Mouse (Mus musculus) spleen, postnatal 10 days (tissue): ENCODE measurements around the gene Ttc21a.
A peak's percentile ranks its signal among the peaks of the same experiment; 100 is the strongest.

ENCODE experiments used
- DNase-seq, 2 experiments: peaks; one replicate each; pipeline ENCODE4 v3.0.0; 2021 to 2022; ENCODE audit warnings: low spot score in 2 of 2

Ttc21a gene

DNA sequence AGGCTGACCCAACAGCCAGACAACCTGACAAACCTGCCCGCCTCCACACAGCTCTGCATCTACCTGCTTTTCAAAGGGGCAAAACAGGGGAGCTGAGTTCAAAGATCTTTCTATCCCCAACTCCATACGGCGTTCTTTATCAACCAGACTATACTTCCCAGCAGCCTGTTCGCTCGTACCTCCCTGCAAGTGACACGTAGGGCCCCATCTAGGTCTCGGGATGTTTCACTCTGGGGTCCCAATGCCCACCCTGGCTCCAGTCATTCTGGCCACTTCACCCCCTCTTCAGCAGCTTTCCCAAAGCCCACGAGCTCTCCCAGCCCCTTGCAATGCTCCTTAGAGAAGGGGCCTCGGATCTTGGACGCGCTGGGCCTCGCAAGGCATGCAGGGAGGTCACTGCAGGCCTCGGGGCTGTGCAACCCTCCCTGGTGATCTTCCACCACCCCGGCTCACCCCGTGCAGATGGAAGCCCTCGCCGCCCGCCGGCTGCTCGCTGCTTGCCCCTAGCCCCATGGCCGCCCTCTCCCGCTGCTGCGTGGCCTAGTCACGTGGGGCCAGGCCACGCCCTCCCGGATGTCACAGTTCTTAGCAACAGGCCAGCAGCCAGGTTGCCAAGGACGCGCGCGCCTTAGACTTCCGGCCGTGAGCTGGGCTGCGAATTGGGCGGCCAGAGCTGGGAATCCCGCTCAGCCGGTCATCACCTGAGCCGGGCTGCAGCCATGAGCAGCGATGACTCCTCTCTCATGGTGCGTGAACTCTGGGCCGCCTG, at the start of gene Ttc21a, which contains the start of gene Gorasp1:
Ttc21a (plus strand) TSS at position 602 of the 769 bp plus-strand sequence.
Gorasp1 (minus strand) TSS at position 561 of the 769 bp plus-strand sequence.
- peak; percentile 74 to 94 for DNase-seq

DNA sequence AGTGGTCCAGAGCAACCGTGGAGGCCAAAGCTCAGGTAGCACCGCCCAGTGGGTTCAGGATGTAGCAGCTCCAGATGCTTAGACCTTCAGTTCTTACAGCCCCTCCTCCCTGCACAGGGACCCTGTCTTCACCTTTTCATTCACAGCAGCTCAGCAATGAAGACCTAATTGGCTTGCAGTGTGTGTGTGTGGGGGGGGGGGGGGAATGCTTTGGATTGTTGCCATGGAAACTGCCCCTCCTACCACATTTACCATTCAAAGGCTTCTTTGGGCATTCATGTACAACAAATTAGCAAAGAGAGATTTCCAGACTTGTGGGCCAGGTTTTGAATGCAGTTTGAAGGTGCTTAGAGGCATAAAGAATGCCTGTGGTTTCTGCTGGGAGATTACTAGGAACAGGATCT, 48.6 kb upstream of the Ttc21a start:
- peak in 1 of 2 experiments; percentile 9 for DNase-seq

DNA sequence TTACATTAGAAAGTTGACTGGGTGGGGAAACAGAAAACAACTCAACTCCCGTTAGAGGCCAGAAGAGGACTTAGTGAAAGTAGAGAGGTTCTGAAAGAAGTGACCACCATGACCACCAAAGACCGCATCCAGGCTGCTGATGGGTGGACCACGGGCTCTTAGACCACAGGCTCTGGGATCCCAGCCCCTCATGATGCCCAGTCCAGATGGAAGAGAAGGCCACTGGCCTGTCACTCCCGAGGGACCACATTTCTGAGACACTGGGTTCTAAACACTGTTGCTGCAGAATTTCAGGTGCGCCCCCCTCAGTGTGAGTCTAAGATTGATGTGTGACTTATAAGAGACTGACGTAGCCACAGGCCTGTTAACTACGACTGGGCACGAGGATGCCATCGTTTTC, 48.0 kb upstream of the Ttc21a start:
- peak in 1 of 2 experiments; percentile 8 for DNase-seq

DNA sequence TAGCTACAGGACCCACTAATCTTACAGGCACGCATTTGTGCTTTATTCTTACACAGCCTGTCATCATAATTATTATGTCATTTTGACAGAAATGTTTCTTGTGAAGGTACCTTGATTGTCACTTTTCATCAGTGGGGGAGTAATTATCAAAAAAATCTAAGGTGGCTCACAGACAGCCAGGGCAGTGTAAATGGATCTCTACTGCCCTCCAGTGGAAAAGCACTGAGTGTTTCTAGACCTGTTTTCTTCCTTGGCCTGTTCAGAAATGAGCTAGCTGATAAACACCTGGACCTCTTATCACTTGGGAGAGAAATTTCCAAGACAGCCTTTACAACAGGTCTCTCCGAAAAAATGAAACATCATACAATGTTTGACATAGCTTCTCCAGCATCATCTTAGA, 46.7 kb upstream of the Ttc21a start:
- peak in 1 of 2 experiments; percentile 30 for DNase-seq

DNA sequence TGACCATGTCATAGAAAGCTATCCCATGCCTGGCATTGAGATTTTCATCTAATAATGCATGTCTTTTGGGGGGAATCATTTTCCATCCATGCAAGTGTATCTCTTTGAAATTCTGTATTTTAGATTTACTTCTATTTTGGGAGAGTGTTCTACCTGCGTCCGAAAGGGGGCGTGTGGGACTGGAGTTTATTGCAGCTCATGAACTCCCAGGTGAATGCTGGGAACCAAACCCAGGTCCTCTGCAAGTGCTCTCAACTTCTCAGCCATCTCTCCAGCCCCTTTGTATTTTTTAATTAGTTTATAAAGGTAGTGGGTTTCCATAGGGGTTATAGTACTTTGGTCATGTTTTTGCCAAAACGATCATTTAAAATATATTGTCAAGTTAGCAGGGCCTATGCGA, 43.5 kb upstream of the Ttc21a start:
- DNase-seq = no peak

DNA sequence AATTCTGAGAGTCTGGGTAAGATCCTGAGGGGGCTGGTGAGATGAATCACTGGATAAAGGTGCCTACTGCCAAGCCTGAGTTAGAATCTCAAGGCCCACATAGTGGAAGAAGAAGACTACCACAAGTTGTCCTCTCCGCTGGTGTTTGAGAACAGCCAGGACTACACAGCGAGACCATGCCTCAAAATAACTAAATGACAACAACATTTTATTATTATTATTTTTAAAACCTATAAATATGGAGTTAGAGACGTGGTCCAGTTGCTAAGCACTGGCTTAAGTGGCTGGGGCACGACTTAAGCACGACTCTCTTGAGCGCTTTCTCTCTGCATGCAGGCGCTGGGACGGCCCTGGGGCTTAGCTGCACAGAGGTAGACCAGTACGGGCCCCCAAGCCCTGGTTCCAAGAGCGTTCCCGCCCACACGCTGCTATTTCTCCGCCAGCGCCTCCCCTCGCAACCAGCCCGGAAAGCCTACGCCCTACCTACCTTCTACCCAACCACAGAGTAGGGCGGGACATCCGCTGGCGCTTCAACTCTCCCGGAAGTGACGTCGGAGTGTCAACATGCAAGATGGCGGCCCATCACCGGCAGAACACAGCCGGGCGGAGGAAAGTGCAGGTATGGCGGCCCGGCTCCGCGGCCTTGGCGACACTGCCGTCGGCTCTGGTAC, 42.9 kb upstream of the Ttc21a start, which contains the start of gene Wdr48:
Wdr48 (plus strand) TSS at position 540 of the 671 bp plus-strand sequence.
- DNase-seq = peak; percentile 93 to 98

DNA sequence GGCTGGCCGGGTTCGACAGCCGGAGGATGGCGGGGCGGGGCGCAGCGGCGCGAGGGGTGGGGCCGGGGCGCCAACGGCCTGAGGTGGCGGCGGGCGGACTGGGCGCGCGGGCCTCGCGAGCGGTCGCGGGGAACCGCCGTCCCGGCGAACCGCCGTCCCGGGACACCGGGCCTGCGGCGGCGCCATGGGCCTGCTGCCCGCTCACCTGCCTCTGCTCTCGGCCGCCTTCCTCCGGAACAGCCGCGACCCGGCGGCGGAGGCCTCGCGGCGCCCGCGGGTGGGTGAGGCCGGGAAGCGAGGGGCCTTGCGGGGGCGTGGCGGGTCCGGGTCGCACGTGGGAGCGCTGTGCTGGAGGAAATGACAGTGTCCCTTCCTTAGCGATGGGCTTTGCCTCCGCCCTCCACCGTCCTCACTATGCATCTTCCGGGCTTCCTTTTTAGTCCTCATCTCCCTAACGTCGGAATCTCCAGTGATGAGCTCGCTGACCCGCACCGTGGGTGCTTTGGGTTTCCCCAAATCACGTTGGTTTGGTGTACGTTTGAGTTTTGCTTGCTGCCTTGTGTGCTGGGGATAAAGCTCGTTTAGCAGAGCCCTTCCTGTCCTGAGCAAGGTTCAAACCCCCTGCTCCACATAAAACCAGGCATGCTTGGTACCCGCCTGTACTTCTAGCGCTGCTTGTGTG, 42.2 kb upstream of the Ttc21a start:
- DNase-seq = peak in 1 of 2 experiments; percentile 65

DNA sequence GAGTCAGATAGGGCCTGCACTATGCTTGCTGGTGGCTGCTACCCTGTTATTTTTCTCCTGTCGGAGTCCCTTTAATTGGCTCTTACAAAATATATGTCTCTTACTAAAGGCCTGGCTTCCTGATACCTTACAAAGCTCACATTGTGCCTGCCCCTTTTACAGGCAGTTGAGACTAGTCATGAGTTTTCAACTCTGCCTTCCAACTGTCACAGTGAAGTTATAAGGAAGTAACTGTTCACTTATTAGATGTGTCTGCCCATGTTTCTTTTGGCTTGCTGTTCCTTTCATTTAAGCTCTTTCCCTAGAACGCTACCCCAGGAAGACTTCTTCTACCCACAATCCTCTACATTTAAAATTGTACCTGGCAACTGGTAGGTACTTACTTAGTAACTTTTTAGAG, 38.0 kb upstream of the Ttc21a start:
- no peak for DNase-seq

DNA sequence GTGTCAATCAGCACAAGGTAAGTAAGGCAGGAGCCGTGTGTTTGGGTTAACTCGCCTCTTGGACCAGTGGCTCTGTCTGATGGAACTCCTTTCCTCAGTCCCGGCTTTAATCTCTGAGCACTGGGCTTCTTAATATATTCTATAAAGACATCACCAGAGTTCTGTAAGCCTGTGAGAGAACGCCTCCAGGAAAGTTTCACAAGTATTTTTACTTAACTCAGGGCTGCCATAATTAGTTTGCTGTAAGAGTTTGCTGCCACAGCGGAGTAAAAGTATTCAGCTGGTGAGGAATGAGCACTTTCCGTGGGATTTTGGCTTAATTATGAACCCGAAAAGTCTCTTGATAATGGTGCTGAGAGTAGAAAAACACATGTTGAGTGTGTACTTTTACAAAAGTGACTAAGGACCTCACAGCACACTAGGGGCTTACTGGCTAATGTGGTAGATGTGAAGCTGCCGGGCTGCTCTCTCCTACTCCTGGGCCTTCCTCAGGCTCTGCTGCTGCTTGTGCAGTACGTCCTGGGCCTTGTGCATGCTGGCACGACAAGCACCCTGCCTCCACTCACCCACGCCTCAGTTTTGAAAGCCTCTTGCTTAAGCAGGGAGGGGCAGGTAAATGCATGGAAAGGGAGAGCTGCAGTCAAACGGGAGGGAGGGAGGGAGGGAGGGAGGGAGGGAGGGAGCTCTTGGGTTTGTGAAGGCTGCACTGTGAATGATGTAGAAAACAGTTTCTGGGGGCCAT, 34.8 kb upstream of the Ttc21a start:
- DNase-seq = no peak

DNA sequence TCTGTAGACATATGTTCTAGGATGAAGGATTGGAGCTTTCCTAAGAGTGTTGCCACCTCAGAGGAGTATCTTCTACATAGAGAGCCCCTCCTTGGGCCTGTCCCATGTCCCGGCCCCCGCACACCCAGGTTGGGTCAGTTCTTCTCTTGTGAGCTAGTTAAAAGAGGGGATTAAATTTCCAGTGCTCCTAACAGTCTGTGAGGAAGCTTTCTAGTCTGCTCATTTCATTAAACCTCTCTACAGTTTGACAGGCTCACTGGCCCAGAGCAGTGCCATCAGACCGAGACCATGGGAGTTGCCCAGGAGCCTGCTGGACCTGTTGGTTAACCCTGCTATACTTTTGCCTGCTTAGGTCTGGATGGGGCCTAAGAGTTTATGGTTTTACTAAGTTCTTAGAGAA, 28.7 kb upstream of the Ttc21a start:
- no peak for DNase-seq

DNA sequence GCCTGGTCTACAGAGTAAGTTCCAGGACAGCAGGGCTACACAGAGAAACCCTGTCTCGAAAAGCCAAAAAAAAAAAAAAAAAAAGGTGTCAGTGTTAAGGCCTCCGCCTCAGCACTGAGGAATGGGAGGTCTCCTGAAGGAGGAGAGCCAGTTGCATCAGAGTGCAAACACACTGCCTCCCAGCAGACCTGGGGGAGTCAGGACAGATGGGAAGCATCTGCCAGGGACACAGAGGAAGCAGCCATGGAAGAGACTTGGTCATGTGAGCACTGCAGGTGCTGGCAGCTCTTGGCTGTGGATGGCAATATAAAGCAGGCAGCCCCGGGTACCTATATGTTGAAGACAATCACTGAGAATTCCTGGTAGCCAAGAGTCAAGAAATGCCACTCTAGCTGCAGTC, 27.5 kb upstream of the Ttc21a start:
- DNase-seq = no peak

DNA sequence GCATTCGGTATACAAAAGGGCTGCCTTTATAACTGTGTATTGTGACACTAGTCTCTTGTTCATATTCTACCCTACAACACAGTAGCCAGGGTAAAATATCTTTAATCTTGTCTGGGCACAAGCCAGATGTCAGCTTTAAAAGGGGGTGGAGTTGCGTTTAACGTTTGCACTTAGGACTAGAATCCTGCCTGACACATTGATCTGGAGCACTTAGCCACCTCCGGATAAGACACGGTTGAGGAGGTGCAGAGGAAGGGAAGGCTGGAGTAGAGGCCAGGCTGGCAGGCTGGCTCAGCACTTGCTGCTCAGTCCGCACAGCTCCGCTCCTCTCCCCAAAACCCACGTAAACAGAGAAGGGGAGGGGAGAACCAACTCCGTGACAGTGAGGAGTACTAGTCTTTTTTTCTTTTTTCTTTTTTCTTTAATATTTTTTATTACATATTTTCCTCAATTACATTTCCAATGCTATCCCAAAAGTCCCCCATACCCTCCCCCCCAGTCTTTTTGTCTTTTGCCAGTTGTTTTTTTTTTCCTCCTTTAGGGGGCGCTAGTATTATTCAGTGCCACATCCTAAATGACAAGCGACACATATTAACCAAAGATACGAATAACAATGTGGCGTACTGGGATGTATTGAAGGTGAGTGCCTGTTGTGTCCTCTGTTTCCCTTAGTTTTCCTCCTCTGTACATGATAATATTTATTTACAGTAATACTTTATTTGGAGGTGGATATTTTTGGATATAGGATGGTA, 24.1 kb upstream of the Ttc21a start:
- no peak for DNase-seq

DNA sequence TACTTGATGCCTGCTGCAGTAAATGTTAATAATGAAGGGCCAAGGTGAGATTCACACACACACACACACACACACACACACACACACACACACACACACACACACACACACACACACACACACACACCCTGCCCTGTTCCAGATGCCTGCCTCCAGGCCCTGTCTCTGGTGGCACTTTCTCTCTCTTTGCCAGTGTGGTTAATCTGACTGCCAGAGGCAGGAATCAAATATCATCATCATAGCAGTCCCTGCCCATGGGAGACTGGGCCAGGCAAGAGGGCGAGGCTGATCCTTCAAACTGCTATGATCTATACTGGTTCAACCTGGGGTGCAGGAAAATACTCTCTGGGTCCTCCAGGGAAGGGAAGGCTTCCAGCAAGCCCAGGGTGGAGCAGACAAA, 17.5 kb upstream of the Ttc21a start:
- DNase-seq = no peak

DNA sequence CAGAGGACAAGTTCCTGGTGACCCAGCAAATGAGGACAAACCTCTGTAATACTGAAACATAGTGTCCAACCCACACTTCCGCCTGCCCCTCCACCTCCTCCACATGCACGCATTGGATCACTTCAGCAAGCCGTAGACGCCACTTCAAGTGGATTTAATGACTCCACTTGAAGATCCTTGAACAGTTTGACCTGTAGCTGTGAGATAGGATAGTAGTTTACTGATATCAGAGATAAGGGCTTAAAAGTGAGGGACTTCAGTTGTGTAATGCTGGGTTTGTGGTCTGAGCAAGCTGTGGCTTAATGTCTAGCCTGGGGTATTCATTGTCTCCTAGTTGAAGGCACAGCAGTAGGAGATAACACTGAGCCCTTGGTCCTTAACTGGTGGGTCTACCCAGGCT, 13.9 kb upstream of the Ttc21a start:
- no peak for DNase-seq

DNA sequence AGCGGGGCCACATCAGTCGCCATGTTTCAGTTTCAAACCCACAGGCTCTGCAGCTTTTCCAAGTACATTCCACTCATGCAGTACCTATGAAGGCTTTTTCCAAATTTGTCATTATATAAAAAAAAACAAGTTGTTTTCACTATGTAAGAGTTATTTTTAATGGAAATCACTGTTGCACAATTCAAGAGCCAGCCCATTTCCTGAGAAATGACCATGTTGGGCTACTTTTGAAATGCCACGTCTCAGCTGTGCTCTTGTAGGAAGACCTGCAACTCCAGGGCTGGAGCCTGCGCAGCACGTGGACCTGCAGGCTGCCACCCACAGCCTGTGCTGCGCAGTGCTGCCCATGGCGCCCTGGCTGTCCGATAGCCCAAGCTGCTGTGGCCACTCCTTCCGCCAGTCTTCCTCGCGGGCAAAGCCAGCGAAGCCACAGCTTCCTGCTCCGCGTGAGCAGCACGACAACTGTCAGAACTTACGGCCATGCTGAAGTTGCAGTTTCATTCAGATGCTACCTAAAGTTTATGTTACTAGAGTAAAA, 12.2 kb upstream of the Ttc21a start:
- DNase-seq = no peak

DNA sequence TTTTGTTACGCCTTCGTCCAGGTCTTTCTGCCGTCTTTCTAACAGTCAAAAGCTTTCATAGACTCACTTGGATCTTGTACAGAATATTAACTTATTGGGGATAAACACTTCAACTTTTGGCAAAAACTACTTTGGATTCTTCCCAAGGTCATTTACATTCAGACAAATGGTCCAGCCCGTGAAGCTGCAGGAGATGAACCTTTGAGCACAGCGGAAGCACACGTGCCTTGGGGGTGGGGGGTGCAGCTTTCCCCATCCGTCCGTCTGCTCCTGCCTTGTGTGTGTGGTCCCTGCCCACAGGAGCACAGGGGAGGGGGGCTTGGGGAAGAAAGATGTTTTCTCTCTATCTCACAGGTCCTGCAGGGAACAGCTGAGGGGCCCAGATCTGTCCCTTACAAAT, 11.7 kb upstream of the Ttc21a start:
- no peak for DNase-seq

DNA sequence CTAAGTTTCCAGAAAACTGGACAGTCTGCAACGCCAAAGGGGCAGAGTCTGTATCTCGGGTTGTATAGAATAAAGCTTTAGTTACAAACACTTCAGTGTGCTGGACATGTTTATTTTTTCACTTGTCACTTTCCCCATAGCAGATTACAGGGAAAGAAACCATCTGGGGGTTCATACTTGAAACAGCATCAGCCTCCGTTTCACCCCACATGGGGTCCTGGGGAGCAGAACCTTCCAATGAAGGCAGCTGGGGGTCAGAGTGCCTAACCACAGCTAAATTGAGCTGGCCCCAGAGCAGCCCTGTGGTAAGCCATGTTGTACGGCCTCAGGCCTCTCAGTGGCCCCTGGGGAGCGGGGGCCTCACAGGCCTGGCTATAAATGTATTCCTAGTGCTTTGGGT, 10.9 kb upstream of the Ttc21a start:
- DNase-seq = no peak

DNA sequence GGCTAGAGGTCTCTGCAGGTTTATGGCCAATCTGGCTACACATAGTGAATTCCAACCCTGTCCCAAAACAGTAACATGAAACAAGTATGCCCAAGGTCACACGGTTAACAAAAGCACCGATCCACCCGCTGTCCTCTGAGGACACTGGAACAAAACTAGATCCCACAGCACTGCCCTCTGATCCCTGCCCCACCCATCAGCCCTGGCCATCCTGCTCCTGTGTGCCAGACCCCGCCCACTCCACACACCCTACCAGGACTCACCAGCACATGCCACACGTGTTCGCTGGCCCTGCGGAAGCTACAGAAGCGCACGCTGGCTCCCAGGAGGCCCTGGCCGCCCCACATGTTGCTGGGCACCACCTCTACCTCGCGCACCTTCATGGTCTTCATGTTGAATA, 5.0 kb upstream of the Ttc21a start:
- DNase-seq = no peak

DNA sequence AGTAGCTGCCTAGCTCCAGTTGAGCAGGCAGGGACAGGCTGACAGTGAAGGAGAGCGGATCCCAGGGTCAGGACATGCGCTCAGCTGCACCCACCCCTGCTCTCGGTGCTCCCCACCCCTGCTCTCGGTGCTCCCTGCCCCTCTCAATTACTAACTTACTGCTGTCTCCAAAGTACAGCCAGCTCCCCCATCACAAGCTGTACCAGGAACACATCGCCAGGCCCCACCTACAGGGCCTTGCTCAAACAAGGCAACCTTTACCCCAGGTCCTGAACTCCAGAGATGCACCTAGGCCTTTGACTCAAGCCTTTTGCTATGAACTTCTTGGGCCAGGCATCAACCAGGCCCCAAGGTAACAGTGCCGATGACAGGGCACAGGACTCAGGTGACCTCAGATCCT, 3.7 kb upstream of the Ttc21a start:
- DNase-seq = no peak

DNA sequence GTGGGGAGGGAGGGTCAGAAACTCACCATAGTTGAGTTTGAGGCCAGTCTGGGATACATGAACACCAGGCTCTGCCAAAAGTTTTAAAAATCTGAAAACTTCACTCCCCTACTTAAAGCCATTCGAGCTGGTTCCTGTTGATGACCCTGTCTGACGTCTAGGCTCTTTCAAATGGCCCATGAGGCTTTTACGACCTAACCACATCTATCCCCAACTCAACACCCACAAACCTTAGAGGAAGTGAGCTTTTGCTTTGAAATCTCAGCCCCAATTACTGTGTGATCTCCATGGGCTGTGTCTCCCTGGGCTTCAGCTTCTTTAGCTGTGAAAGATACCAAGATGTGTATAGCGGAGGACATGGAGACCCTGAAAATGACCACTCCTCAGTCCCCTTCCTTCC, 1.1 kb downstream of the Ttc21a start:
- DNase-seq = no peak

DNA sequence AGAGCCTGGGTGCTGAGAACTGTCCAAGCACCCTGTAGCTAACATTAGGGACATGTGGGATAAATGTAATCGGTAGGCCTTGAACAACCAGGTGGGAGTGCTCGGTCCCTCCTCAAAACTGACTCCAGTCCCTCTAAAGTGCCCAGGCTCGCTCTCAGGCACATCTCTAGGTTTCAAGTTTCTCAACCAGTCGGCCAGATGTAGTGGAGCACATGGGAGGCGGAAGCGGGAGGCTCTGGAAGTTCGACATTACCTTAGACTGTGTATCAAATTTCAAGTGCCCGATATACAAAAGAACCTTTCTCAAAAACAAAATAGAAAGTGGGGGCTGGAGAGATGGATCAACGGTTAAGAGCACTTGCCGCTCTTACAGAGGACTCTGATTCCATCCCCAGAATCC, 2.2 kb downstream of the Ttc21a start:
- DNase-seq = no peak
